In genomic region chr5:118123096-118123495, GRCm38 (mm10) we compare ENCODE assay signal across 13 mouse cellular contexts. TPM values are rescaled to one million over a fixed set of nuclear protein-coding genes. Genes with fewer than 3 reads are reported as not detected.
DNase-seq lines count a peak whose midpoint lies in the region; ATAC-seq and TF ChIP-seq lines count a peak whose summit lies in the region.
"Had no signal": no experiment of that assay in that cellular context is flagged by ENCODE, and none has a peak within 500 bp of the region (broad histone marks: within the 10 kb centered on the region; RNA-seq: fewer than 3 reads in every experiment).

No protein-coding gene starts in this region.

- peaks cover 26% of the 10 kb centered on the region for H3K4me1 ChIP-seq in forebrain, embryonic 12.5 days
- peaks cover 13% of the 10 kb centered on the region for H3K4me1 ChIP-seq in forebrain, embryonic 16.5 days (replicated peaks; ENCODE audit: control insufficient read depth, insufficient read depth, low read length)
- peaks cover 5% of the 10 kb centered on the region; the same call in 1 of the 2 replicates for H3K4me1 ChIP-seq in stomach, embryonic 15.5 days
- peaks cover 3% of the 10 kb centered on the region; the same call in 1 of the 2 replicates for H3K4me1 ChIP-seq in stomach, postnatal 0 days (replicated peaks; ENCODE audit: control insufficient read depth, insufficient read depth)
- peaks cover 22% of the 10 kb centered on the region for H3K4me1 ChIP-seq in midbrain, embryonic 10.5 days

- H3K27ac ChIP-seq in forebrain, embryonic 12.5 days: peak overlapping the region; percentile 50; the same call in 1 of the 2 replicates
- no peak overlapping the region for H3K27ac ChIP-seq in forebrain, embryonic 16.5 days (ENCODE audit: low read length)
- peak overlapping the region; percentile 11; the same call in 1 of the 2 replicates for H3K27ac ChIP-seq in stomach, embryonic 15.5 days
- H3K27ac ChIP-seq in stomach, postnatal 0 days (replicated peaks): no peak overlapping the region; the same call in 1 of the 2 replicates
- H3K27ac ChIP-seq in midbrain, embryonic 10.5 days (replicated peaks): 0 out of 2 replicates have a peak overlapping the region, but pooled peaks have one; percentile 46

- TF ChIP-seq EP300 in stomach, postnatal 0 days (optimal IDR thresholded peaks at IDR 0.05): no peak

- peaks cover 50% of the 10 kb centered on the region for H3K36me3 ChIP-seq in forebrain, embryonic 12.5 days (replicated peaks)
- H3K36me3 ChIP-seq in forebrain, embryonic 16.5 days (ENCODE audit: control insufficient read depth, insufficient read depth): peaks cover 2% of the 10 kb centered on the region; the same call in 1 of the 2 replicates
- peaks cover 25% of the 10 kb centered on the region for H3K36me3 ChIP-seq in stomach, embryonic 15.5 days
- H3K36me3 ChIP-seq in stomach, postnatal 0 days (ENCODE audit: control insufficient read depth, insufficient read depth, low read length): peaks cover 6% of the 10 kb centered on the region
- peaks cover 60% of the 10 kb centered on the region for H3K36me3 ChIP-seq in midbrain, embryonic 10.5 days

- H3K9me3 ChIP-seq in forebrain, embryonic 12.5 days: no peaks in the 10 kb centered on the region
- H3K9me3 ChIP-seq in forebrain, embryonic 16.5 days (ENCODE audit: control insufficient read depth, low read length): no peaks in the 10 kb centered on the region
- no peaks in the 10 kb centered on the region for H3K9me3 ChIP-seq in stomach, embryonic 15.5 days
- no peaks in the 10 kb centered on the region for H3K9me3 ChIP-seq in stomach, postnatal 0 days (ENCODE audit: control insufficient read depth, low read length)
- H3K9me3 ChIP-seq in midbrain, embryonic 10.5 days (replicated peaks): no peaks in the 10 kb centered on the region

- ATAC-seq in forebrain, embryonic 12.5 days (ENCODE audit: low FRiP score): no peak
- ATAC-seq in forebrain, embryonic 16.5 days: no peak
- no peak for ATAC-seq in stomach, embryonic 15.5 days (ENCODE audit: insufficient read depth, low FRiP score, low read depth)
- no peak for ATAC-seq in stomach, postnatal 0 days (ENCODE audit: low FRiP score, low TSS enrichment)
- ATAC-seq: liver, postnatal 0 days had no signal

- WGBS in forebrain, embryonic 12.5 days: 45% methylated on average over 10 of the region's 10 CpGs
- 36% methylated on average over 10 of the region's 10 CpGs for WGBS in forebrain, embryonic 16.5 days
- WGBS in stomach, embryonic 15.5 days: 52% methylated on average over 10 of the region's 10 CpGs
- 45% methylated on average over 10 of the region's 10 CpGs for WGBS in stomach, postnatal 0 days
- 57% methylated on average over 10 of the region's 10 CpGs for WGBS in midbrain, embryonic 10.5 days

- no peak for DNase-seq in stomach, postnatal 0 days (ENCODE audit: low spot score)
- DNase-seq in midbrain, embryonic 10.5 days (ENCODE audit: low spot score): no peak
- DNase-seq in urinary bladder, postnatal 25 days (ENCODE audit: low spot score): no peak
- no peak for DNase-seq in cerebellum, postnatal 14 days
- DNase-seq in urinary bladder, postnatal 14 days (ENCODE audit: low spot score): no peak
- DNase-seq: B cell, adult 2 months; heart, postnatal 36 days; left cerebral cortex, postnatal 4 days; liver, postnatal 0 days; right cerebral cortex, postnatal 4 days had no signal

- no peak overlapping the region for H3K4me3 ChIP-seq in forebrain, embryonic 12.5 days (replicated peaks)
- no peak overlapping the region for H3K4me3 ChIP-seq in forebrain, embryonic 16.5 days (replicated peaks; ENCODE audit: low read length)
- no peak overlapping the region for H3K4me3 ChIP-seq in stomach, embryonic 15.5 days (replicated peaks)
- H3K4me3 ChIP-seq in stomach, postnatal 0 days (ENCODE audit: low read depth, low read length): no peak overlapping the region
- H3K4me3 ChIP-seq in midbrain, embryonic 10.5 days: no peak overlapping the region

- no peak overlapping the region for H3K9ac ChIP-seq in forebrain, embryonic 12.5 days
- H3K9ac ChIP-seq in forebrain, embryonic 16.5 days (replicated peaks; ENCODE audit: low read depth, low read length): no peak overlapping the region
- H3K9ac ChIP-seq in stomach, embryonic 15.5 days: no peak overlapping the region
- no peak overlapping the region for H3K9ac ChIP-seq in stomach, postnatal 0 days (ENCODE audit: low read length)
- H3K9ac ChIP-seq: liver, postnatal 0 days had no signal

- no peak for TF ChIP-seq CTCF in stomach, postnatal 0 days (IDR thresholded peaks at IDR 0.05; ENCODE audit: low read depth)

- no peaks in the 10 kb centered on the region for H3K27me3 ChIP-seq in forebrain, embryonic 12.5 days
- no peaks in the 10 kb centered on the region for H3K27me3 ChIP-seq in forebrain, embryonic 16.5 days (replicated peaks; ENCODE audit: control insufficient read depth, insufficient read depth, low read length)
- no peaks in the 10 kb centered on the region for H3K27me3 ChIP-seq in stomach, embryonic 15.5 days (replicated peaks)
- H3K27me3 ChIP-seq in stomach, postnatal 0 days (ENCODE audit: control insufficient read depth, insufficient read depth, low read length): no peaks in the 10 kb centered on the region
- no peaks in the 10 kb centered on the region for H3K27me3 ChIP-seq in midbrain, embryonic 10.5 days (ENCODE audit: low read depth, poor library complexity, severe bottlenecking)

- no peak overlapping the region for H3K4me2 ChIP-seq in forebrain, embryonic 12.5 days
- no peak overlapping the region for H3K4me2 ChIP-seq in forebrain, embryonic 16.5 days (ENCODE audit: low read length)
- H3K4me2 ChIP-seq in stomach, embryonic 15.5 days: no peak overlapping the region
- no peak overlapping the region for H3K4me2 ChIP-seq in stomach, postnatal 0 days (replicated peaks; ENCODE audit: low read depth)

RNA-seq across cellular contexts. Expression of gene Fbxw8, which starts 32.2 kb away (rescaled TPM):
- polyA plus RNA-seq in forebrain, embryonic 12.5 days (2016; fragmentation: Nextera tagmentation; extraction: Ambion mirVana): 41.5 and 41.7 TPM in 2 replicates
- polyA plus RNA-seq in forebrain, embryonic 16.5 days (2015; fragmentation: Nextera tagmentation; extraction: Ambion mirVana): 21.5 and 24.7 TPM in 2 replicates
- polyA plus RNA-seq in stomach, embryonic 15.5 days (2015; fragmentation: Nextera tagmentation; extraction: Ambion mirVana): 23.6 and 24.0 TPM in 2 replicates
- 14.0 and 14.2 TPM in 2 replicates for polyA plus RNA-seq in stomach, postnatal 0 days (2015; fragmentation: Nextera tagmentation; extraction: Ambion mirVana)
- polyA plus RNA-seq in midbrain, embryonic 10.5 days (2016; fragmentation: Nextera tagmentation; extraction: Ambion mirVana): 31.7 and 32.2 TPM in 2 replicates

RNA-seq across cellular contexts. Expression of gene Hrk, which starts 41.4 kb away (rescaled TPM):
- polyA plus RNA-seq in forebrain, embryonic 12.5 days (2016; fragmentation: Nextera tagmentation; extraction: Ambion mirVana): 0.46 and 0.52 TPM in 2 replicates
- 2.3 and 3.3 TPM in 2 replicates for polyA plus RNA-seq in forebrain, embryonic 16.5 days (2015; fragmentation: Nextera tagmentation; extraction: Ambion mirVana)
- 0.48 and 0.68 TPM in 2 replicates for polyA plus RNA-seq in stomach, embryonic 15.5 days (2015; fragmentation: Nextera tagmentation; extraction: Ambion mirVana)
- 0.18 and 0.41 TPM in 2 replicates for polyA plus RNA-seq in stomach, postnatal 0 days (2015; fragmentation: Nextera tagmentation; extraction: Ambion mirVana)
- 0.06 and 0.10 TPM in 2 replicates for polyA plus RNA-seq in midbrain, embryonic 10.5 days (2016; fragmentation: Nextera tagmentation; extraction: Ambion mirVana)
- polyA plus RNA-seq: liver, postnatal 0 days had no signal

Comparison
In these comparisons a context has a peak if more than half of its experiments do, and no peak if none do; other contexts are left out.
1. H3K27ac ChIP-seq: peak in forebrain, embryonic 12.5 days (single experiment), stomach, embryonic 15.5 days (single experiment) and midbrain, embryonic 10.5 days (single experiment); none in forebrain, embryonic 16.5 days (single experiment) and stomach, postnatal 0 days (single experiment).